Mouse (Mus musculus) spleen, postnatal 14 days (tissue): Measurements from ENCODE around the gene Cyp4a14.
"Not testable (repeated sequence)": the region's sequence is repeated elsewhere in the genome, so short reads cannot be mapped to it uniquely, and the experiment has no call there.

Source experiments
- DNase-seq, 2 experiments: peaks; one replicate each; pipeline ENCODE4 v3.0.0; 2021 to 2022; ENCODE audit warnings: low spot score in 2 of 2

Cyp4a14 gene

DNA sequence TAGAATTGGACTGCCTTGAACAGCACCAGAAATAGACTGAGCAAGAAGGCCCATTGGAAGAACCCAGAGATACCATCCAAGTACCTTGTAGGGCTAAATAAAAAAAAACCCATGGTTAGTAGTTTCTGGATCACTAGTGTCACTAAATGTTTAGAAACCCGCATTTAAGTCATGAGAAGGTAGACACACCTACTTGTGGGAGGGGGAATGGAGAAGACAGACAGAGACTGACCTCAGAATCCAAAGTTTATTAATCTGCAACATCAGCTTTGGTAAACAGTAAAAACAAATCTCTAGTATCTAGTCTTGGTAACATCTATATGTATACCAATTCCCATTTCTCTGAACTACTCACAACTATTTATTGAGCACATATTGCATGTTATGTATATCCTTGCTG lies at the start of gene Cyp4a14:
TSS of gene Cyp4a14 (minus strand) at position 142 of the 400 bp plus-strand sequence.
- DNase-seq, result no peak

DNA sequence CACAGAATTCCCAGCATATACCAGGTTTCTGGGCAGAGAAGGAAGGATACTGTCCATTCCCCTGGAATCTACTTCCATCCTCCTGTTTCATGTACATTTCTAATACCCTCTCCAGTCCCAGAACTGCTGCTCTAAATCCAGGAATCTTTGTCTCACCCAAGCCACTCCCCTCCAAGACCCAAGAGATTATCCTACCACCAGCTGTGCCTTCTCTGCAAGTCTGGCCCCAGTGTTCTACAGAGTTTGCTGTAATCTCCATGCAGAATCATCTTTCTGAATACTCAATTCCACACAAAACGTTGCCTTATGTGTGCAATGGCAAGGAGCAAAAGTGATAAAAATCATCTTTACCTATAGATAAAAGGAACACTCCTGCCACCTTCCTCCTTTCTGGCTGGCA lies 49.2 kb upstream of the Cyp4a14 start:
- no peak for DNase-seq

DNA sequence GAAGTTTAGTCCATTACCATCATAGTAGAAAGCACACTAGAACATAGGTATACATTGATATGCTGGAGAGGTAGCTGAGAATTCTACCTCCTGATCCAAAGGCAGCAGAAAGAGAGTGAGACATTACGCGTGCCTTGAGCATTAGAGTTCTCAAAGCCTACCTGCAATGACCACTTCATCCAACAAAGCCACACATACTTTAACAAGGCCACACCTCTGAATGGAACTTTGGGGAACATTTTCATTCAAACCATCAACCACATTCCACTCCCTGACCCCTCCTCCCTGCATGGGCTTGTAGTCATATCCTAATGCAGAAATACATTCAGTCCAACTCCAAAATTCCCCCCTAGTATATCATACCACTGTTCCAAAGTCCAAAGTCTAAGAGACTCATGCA lies 25.8 kb upstream of the Cyp4a14 start:
- no peak for DNase-seq

DNA sequence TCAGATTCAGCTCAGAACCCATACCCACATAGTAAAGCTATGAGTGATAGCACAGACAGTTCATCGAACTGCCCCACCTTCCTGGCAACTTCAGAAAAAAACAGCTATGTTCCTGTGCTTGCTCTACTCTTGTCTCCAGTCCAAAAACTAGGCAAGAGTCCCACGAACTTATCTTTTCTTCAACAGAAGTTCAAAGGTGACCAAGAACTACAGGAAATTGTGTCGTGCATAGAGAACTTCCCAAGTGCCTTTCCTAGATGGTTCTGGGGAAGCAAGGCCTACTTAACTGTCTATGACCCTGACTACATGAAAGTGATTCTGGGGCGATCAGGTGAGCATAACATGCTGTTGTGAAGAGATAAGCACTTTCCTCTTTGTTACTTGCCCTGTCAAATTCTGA lies 23.5 kb upstream of the Cyp4a14 start:
- no peak for DNase-seq

DNA sequence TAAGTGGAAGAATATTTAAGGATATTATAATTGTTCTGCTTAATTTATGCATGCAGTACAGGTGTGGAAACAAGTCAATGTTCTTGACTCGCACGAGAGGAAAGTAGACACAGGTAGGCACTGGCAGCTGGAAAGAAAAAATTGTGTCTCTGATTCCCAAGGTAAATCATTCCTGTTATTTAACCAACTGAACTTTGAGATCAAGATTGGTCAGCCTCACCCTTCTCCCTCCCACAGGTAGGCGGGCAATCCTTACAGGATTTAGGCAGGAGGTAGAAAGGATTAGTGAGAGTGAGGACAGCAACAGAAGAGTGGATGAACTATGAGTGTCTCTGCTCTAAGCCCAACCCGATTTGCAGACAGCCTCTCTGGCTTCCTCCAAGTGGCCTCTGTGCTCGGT lies 22.1 kb upstream of the Cyp4a14 start, which contains the start of gene Cyp4a10:
TSS of gene Cyp4a10 (plus strand) at position 265 of the 400 bp plus-strand sequence.
- DNase-seq, result not testable (repeated sequence)

DNA sequence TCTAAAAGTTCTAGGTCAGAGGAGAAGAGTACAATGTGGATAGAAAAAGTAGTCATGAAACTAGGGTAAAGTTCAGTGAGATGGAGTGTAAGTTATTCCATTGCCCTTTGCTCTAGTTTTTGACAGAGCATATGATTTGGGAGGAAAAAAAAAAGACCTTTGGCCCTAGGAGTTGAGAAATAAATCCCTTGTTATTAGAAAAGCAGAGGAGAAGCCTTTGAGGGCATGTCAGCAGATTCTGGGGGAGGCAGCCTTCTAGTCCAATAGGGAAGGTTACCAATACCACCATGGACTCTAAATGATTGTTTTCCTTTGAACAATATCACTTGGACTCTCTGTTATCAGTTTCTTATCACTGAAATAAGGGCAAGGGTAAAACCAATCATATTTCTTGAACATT lies 18.0 kb upstream of the Cyp4a14 start:
- DNase-seq, result not testable (repeated sequence)

DNA sequence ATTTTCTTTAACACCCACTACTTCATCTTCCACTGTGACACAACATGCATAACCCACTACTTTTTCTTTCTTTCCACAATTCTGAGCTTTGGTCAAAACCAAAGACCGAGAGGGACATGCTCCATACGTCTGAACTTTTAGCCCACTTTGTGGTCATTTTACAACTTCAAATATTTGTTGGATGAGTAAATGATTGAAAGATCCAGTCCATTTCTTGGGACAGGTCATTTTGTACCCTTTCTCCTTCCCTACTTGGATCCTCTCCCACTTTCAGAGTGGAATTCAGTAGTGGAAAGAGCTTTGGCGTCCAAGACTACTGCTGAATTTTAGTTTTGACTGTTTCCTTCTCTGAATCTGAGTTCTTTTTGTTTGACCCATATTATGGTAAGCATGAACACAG lies 1.5 kb upstream of the Cyp4a14 start:
- DNase-seq, result no peak

DNA sequence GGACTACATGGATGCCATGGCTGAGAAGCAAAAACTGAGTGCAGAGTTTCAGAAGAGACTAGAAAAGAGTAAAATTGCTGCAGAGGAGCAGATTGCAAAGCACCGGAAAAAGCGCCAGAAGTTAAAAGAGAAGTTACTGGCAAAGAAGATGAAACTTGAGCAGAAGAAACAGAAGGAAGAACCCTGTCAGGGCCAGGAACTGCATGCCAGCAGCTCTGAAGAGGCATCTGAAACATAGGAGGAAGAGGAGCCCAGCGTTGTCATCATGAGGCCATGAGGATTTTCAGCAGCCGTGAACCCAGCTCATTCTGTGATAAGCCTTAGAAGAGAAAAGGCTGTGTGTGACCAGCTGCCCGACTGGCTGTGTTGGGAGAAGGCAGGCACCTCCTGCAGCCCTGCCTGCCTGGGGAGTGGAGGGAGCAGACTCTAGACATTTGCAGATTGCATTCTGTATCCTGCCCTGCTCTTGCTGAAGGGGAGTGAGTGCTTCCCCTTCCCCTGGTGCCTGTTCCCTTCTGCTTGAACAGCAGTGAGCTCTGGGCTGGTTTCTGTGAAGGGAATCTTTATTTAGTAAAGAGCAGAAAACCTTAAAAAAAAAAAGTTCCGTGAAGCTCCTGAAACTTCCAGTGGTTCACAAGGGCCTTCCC lies 14.8 kb downstream of the Cyp4a14 start:
- no peak for DNase-seq

DNA sequence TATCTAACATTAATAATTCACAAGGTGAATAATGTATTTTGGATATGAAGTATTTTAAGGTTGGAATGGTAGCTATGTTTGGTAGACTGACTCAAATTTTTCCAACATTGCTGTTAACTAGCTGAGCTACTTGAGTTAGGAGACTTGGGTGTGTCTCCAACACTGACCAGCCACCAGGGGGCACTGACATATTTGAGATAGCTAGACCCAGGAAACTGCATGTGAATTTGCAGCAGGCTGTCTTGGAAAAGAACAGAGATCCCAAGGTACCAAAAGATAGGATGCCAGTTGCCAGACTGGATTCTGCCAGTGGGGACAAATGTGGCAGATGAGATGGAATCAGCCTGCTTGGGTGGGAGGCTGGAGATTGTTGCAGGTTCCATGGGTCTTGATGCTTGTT lies 19.9 kb downstream of the Cyp4a14 start:
- DNase-seq, result not testable (repeated sequence)

DNA sequence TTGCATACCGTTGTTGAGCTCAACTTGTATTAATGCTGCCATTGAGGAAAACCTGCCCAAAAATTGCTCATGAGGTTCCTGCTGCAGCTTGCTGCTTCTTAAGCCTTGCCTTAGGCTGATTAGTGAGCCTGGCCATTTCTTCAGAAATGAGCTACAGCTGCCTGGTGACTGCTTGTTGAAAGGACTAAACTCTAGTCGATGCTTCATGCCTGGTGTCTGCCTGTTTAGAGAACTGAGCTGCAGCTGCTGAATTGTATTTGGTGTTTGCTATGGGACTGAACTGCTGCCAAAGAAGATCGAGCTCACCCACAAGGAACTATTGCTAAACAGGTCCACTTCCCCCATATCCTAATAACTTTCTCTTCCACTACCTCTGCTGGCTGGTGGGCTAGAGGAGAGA lies 22.4 kb downstream of the Cyp4a14 start:
- DNase-seq, result not testable (repeated sequence)

DNA sequence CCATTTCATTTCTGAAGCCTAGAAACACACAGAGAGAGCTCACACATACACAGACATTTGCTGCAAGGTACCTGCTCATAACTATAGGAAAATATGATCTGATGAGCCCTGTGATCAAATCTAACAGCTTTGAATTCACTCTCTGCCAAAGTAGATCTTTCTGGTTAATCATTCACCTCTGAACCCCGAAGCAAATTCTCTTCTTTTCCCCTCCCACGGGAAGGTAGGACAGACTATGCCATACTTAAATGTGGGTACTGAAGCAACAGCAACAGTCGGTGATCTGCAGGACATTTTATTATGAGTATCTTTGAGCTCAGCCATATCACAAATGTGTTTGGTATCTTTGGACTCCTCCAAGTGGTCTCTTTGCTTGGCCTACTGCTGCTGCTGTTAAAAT lies 43.6 kb downstream of the Cyp4a14 start, which contains the start of gene Cyp4a30b:
TSS of gene Cyp4a30b (plus strand) at position 301 of the 400 bp plus-strand sequence.
- DNase-seq, result no peak

DNA sequence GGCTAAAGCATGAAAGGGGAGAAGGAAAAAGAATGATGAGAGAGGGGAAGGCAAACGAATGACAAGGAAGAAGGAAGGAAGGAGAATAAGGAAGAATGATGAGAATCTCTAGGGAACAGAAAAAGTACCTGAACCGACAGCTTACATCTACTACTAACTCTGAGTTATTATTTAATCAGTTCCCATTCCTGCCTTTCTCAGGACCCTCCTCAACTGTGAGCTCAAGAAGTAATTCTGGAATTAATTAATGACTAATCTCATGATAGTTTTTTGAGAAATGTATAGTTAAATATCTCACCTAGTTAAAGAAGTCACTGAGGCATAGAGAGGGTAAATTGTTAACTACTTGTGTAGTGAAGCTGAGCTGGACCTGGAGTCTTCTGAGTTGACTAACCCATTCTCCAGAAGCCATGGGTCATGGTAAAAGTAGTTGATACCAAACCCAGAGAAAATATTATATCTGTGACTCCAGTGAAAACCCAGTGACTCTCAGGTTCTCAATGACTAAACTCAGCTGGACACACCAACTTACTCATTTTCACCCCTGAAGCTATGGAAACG lies 45.3 kb downstream of the Cyp4a14 start:
- DNase-seq, result no peak
